In genomic region chr15:85993386-85993785, GRCm38 (mm10) we compare ENCODE assay signal across 12 mouse cellular contexts. TPM values are rescaled to one million over a fixed set of nuclear protein-coding genes. Genes with fewer than 3 reads are reported as not detected.
DNase-seq lines count a peak whose midpoint lies in the region; ATAC-seq lines count a peak whose summit lies in the region.
"Had no signal": no experiment of that assay in that cellular context is flagged by ENCODE, and none has a peak within 500 bp of the region (broad histone marks: within the 10 kb centered on the region; RNA-seq: fewer than 3 reads in every experiment).

No protein-coding gene starts in this region.

- no peak overlapping the region for H3K9ac ChIP-seq in hindbrain, embryonic 13.5 days
- H3K9ac ChIP-seq in hindbrain, embryonic 16.5 days (ENCODE audit: low read depth, low read length), result no peak overlapping the region
- no peak overlapping the region for H3K9ac ChIP-seq in neural tube, embryonic 11.5 days (ENCODE audit: low read length)
- no peak overlapping the region for H3K9ac ChIP-seq in limb, embryonic 12.5 days (replicated peaks)
- no peak overlapping the region for H3K9ac ChIP-seq in liver, embryonic 11.5 days (ENCODE audit: low read depth, low read length)

- no peak for DNase-seq in neural tube, embryonic 11.5 days (ENCODE audit: low spot score)
- no peak for DNase-seq in neural tube, embryonic 10.5 days (ENCODE audit: extremely low spot score, low spot score)
- no peak for DNase-seq in liver, embryonic 11.5 days (ENCODE audit: low spot score)
- no peak for DNase-seq in left cerebral cortex, adult 11 months (ENCODE audit: low spot score)
- no peak for DNase-seq in heart, postnatal 4 days
- DNase-seq: cerebellum, adult 11 months; gastrocnemius, postnatal 14 days; lung, postnatal 36 days had no signal

- peak overlapping the region; percentile 40 for H3K27ac ChIP-seq in hindbrain, embryonic 13.5 days
- H3K27ac ChIP-seq in hindbrain, embryonic 16.5 days (ENCODE audit: low read depth, low read length), result no peak overlapping the region
- H3K27ac ChIP-seq in neural tube, embryonic 11.5 days (ENCODE audit: low read depth, low read length), result peak overlapping the region; percentile 53; the same call in 1 of the 2 replicates
- peak overlapping the region; percentile 67 for H3K27ac ChIP-seq in limb, embryonic 12.5 days
- H3K27ac ChIP-seq in liver, embryonic 11.5 days (ENCODE audit: low read depth, low read length), result no peak overlapping the region

- no peaks in the 10 kb centered on the region for H3K36me3 ChIP-seq in hindbrain, embryonic 13.5 days
- H3K36me3 ChIP-seq in hindbrain, embryonic 16.5 days (ENCODE audit: control insufficient read depth, insufficient read depth, low read length), result no peaks in the 10 kb centered on the region
- H3K36me3 ChIP-seq in neural tube, embryonic 11.5 days (ENCODE audit: control insufficient read depth, insufficient read depth, low read length), result no peaks in the 10 kb centered on the region
- no peaks in the 10 kb centered on the region for H3K36me3 ChIP-seq in limb, embryonic 12.5 days
- H3K36me3 ChIP-seq in liver, embryonic 11.5 days (ENCODE audit: control insufficient read depth, insufficient read depth, low read length), result no peaks in the 10 kb centered on the region

- no peaks in the 10 kb centered on the region for H3K9me3 ChIP-seq in hindbrain, embryonic 13.5 days
- no peaks in the 10 kb centered on the region for H3K9me3 ChIP-seq in hindbrain, embryonic 16.5 days (ENCODE audit: control insufficient read depth, low read length)
- no peaks in the 10 kb centered on the region for H3K9me3 ChIP-seq in neural tube, embryonic 11.5 days (ENCODE audit: control insufficient read depth, low read length)
- H3K9me3 ChIP-seq in limb, embryonic 12.5 days, result no peaks in the 10 kb centered on the region
- no peaks in the 10 kb centered on the region for H3K9me3 ChIP-seq in liver, embryonic 11.5 days (ENCODE audit: control insufficient read depth, low read length)

- no peak overlapping the region for H3K4me2 ChIP-seq in hindbrain, embryonic 13.5 days
- H3K4me2 ChIP-seq in hindbrain, embryonic 16.5 days (ENCODE audit: low read length), result no peak overlapping the region
- no peak overlapping the region for H3K4me2 ChIP-seq in neural tube, embryonic 11.5 days (ENCODE audit: low read depth)
- no peak overlapping the region; the same call in 1 of the 2 replicates for H3K4me2 ChIP-seq in limb, embryonic 12.5 days
- H3K4me2 ChIP-seq in liver, embryonic 11.5 days, result no peak overlapping the region

- 0 out of 2 replicates have a peak, but pooled peaks cover 4% of the 10 kb centered on the region for H3K27me3 ChIP-seq in hindbrain, embryonic 13.5 days
- no peaks in the 10 kb centered on the region for H3K27me3 ChIP-seq in hindbrain, embryonic 16.5 days (replicated peaks; ENCODE audit: control insufficient read depth, insufficient read depth, low read length)
- H3K27me3 ChIP-seq in neural tube, embryonic 11.5 days (ENCODE audit: control insufficient read depth, insufficient read depth, low read length), result no peaks in the 10 kb centered on the region
- H3K27me3 ChIP-seq in limb, embryonic 12.5 days, result no peaks in the 10 kb centered on the region
- H3K27me3 ChIP-seq in liver, embryonic 11.5 days (replicated peaks; ENCODE audit: control insufficient read depth, insufficient read depth, low read length), result peaks cover 11% of the 10 kb centered on the region

- no peak overlapping the region for H3K4me3 ChIP-seq in hindbrain, embryonic 13.5 days
- H3K4me3 ChIP-seq in hindbrain, embryonic 16.5 days (ENCODE audit: low read length), result no peak overlapping the region
- H3K4me3 ChIP-seq in neural tube, embryonic 11.5 days (ENCODE audit: low read depth, low read length), result no peak overlapping the region
- H3K4me3 ChIP-seq in limb, embryonic 12.5 days (replicated peaks), result no peak overlapping the region
- no peak overlapping the region for H3K4me3 ChIP-seq in liver, embryonic 11.5 days (ENCODE audit: low read depth, low read length)
- H3K4me3 ChIP-seq: myocyte had no signal

- peaks cover 51% of the 10 kb centered on the region for H3K4me1 ChIP-seq in hindbrain, embryonic 13.5 days (replicated peaks)
- peaks cover 30% of the 10 kb centered on the region for H3K4me1 ChIP-seq in hindbrain, embryonic 16.5 days (ENCODE audit: control insufficient read depth, insufficient read depth, low read depth, low read length)
- peaks cover 28% of the 10 kb centered on the region for H3K4me1 ChIP-seq in neural tube, embryonic 11.5 days (ENCODE audit: control insufficient read depth, insufficient read depth, low read length)
- H3K4me1 ChIP-seq in limb, embryonic 12.5 days (replicated peaks), result peaks cover 52% of the 10 kb centered on the region
- H3K4me1 ChIP-seq in liver, embryonic 11.5 days (replicated peaks; ENCODE audit: control insufficient read depth, insufficient read depth, low read length), result no peaks in the 10 kb centered on the region

- no peak for ATAC-seq in hindbrain, embryonic 13.5 days (ENCODE audit: low FRiP score)
- ATAC-seq in hindbrain, embryonic 16.5 days, result no peak
- no peak for ATAC-seq in neural tube, embryonic 11.5 days (ENCODE audit: insufficient read depth, low FRiP score, low TSS enrichment)
- no peak for ATAC-seq in limb, embryonic 12.5 days (ENCODE audit: insufficient number of reproducible peaks, insufficient read depth, low FRiP score, low TSS enrichment, low read depth)
- no peak for ATAC-seq in liver, embryonic 11.5 days (replicated peaks; ENCODE audit: low FRiP score)

RNA-seq across cellular contexts. Expression of gene Celsr1, which starts 40.2 kb away (rescaled TPM):
- 1.6 and 1.8 TPM in 2 replicates for polyA plus RNA-seq in hindbrain, embryonic 13.5 days (2015; fragmentation: Nextera tagmentation; extraction: Ambion mirVana)
- polyA plus RNA-seq in hindbrain, embryonic 16.5 days (2015; fragmentation: Nextera tagmentation; extraction: Ambion mirVana), result 0.76 and 1.2 TPM in 2 replicates
- 5.1 and 5.4 TPM in 2 replicates for polyA plus RNA-seq in neural tube, embryonic 11.5 days (2014; fragmentation: Nextera tagmentation; extraction: Ambion mirVana)
- polyA plus RNA-seq in limb, embryonic 12.5 days (2016; fragmentation: Nextera tagmentation; extraction: Ambion mirVana), result 1.9 TPM in 2 replicates
- 0.53 and 1.4 TPM in 2 replicates for polyA plus RNA-seq in liver, embryonic 11.5 days (2014; fragmentation: Nextera tagmentation; extraction: Ambion mirVana)
- 10 to 100 TPM; 20.0 to 21.3 TPM for total RNA-seq in heart, postnatal 4 days (2021)

Comparison
In these comparisons a context has a peak if more than half of its experiments do, and no peak if none do; other contexts are left out.
1. H3K27ac ChIP-seq: peak in hindbrain, embryonic 13.5 days (single experiment), neural tube, embryonic 11.5 days (single experiment) and limb, embryonic 12.5 days (single experiment); none in hindbrain, embryonic 16.5 days (single experiment) and liver, embryonic 11.5 days (single experiment).